Mouse (Mus musculus): Measurements from ENCODE around the gene Olfr850.

Gene Olfr850

GRCm38 (mm10) chr9:19478148-19478547, at the start of gene Olfr850:
TSS of gene Olfr850 (minus strand) at chr9:19478248.
- no peak for DNase-seq

- no peak for DNase-seq
These were observed 14.9 kb upstream of the Olfr850 start, which contains the start of gene Olfr851 for GRCm38 (mm10) chr9:19492995-19493394. TSS of gene Olfr851 (plus strand) at chr9:19493295.

GRCm38 (mm10) chr9:19439966-19440365, 38.1 kb downstream of the Olfr850 start, which contains the start of gene Olfr849:
TSS of gene Olfr849 (plus strand) at chr9:19440266.
- DNase-seq = no peak
